Mouse (Mus musculus) fat pad, adult 2 months (tissue): ENCODE results near the gene Ppp1r35.

Experiments
- DNase-seq: peaks from one replicate; pipeline ENCODE4 v3.0.0-alpha.2; 2011; ENCODE audit warnings: low read depth, low spot score; ENCODE audit errors: extremely low read depth

Gene Ppp1r35

DNA sequence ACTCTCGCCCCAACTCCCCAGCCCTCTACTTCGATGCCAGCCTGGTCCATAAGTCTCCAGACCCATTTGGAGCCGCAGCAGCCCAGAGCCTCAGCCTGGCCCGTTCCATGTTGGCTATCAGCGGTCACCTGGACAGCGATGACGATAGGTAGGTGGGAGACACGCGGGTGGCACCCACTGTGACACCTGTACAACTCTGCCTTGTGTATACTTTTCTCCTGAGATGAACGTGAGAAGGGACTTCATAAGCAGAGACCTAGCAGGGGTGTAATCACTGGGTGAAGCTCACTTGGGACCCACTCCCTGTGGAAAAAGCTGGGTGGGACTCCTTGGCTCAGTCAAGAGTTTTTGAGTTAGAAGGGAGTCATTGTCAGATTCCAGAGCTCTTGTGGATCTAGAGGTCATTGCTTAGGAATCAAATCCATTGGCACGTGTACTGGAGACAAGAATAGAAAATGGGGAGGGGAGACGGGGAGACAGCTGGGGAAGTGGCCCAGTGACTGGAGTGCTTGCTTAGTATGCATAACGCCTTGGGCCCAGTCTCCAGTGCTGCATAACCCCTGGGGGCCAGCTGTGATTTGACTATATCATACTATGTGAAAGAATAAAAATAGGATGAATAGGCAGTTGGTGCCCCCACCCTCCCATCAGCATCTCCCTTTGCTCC is 27.3 kb upstream of the Ppp1r35 start:
- DNase-seq: no peak

DNA sequence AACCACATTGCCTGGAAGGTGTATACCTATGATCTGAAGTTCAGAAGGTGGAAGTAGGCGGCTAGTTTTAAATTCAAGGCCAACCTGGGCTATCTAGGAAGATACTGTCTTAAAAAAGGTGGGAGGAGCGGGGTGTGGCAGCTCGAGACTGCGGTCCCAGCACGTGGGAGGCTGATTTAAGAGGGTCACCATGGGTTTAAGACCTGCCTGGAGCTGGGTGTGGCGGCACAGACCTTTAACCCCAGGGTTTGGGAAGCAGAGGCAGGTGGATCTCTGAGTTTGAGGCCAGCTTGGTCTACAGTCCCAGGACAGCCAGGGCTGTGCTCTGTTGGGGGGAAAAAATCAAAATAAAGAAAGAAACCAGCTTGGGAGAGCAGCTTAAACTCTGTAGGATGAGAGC is 26.7 kb upstream of the Ppp1r35 start:
- DNase-seq: no peak

DNA sequence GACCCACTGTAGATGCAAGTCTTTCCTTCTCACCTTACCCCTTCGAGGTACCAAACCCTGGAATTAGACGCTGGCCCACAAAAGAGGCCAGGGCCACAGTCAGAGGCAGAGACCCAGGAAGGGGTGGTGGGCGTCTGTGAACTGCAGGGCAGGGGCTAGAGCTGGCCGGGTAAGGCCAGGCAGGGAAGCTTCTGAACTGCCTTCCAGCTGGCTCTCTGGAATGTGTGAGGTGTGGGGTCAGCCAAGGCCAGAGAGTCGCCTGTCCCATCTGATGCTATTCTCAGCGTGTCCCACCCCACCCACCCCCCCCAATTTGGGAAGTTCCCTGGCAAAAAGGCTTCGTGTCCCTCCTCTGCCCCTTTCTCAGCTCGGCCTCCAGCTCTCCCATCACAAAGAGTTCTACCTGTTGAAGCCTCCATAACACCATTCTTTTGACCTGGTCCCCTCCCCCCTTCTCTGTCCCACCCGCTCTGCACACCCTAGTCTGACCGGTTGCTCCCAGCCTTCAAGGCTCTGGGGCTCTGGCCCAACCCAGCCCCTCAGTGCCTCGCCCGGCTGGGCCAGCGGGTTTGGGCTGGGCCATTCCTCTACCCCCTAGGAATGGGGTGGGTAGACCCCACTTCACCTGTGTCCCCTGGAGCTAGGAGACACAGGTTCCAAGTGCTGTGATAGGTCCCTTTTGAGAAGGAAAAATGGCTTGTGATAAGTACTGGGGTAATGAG is 25.4 kb upstream of the Ppp1r35 start:
- no peak for DNase-seq

DNA sequence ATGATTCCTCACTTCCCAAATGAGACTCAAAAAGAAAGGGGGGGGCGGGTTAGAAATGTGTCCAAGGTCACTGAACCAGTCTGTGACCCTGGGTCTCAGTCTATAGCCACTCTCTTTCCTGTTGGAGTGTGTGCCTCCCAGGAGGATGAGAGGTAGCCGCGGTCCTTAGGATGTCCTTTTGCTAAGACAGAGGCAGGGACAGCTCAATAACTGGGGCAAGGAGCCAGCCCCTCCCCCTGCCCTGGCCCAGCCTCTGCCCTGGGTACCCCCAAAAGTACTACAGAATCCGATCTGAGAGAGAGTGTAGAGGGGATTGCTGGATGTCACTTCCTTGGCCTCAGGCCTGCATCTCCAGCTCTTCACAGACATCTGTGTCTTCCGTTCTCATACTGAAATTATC is 23.2 kb upstream of the Ppp1r35 start:
- DNase-seq: no peak

DNA sequence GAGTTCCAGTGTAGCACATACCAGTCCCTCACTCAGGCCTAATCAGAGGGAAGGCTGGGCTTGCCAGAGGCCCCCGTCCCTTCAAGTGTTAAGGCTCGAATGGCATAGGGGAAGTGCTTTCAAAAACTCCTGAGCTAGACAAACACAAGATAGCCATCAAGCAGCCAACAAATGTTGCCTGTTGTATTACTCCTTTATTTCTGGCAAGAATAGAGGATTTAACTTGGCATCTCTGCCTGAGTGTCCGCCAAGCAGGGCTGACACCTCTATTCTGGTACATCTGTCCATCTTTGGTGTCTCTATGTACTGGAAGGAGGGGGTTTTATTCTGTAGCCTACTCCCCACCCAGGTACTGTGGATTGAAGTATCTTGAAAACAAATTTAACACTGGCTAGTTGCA is 22.5 kb upstream of the Ppp1r35 start:
- no peak for DNase-seq

DNA sequence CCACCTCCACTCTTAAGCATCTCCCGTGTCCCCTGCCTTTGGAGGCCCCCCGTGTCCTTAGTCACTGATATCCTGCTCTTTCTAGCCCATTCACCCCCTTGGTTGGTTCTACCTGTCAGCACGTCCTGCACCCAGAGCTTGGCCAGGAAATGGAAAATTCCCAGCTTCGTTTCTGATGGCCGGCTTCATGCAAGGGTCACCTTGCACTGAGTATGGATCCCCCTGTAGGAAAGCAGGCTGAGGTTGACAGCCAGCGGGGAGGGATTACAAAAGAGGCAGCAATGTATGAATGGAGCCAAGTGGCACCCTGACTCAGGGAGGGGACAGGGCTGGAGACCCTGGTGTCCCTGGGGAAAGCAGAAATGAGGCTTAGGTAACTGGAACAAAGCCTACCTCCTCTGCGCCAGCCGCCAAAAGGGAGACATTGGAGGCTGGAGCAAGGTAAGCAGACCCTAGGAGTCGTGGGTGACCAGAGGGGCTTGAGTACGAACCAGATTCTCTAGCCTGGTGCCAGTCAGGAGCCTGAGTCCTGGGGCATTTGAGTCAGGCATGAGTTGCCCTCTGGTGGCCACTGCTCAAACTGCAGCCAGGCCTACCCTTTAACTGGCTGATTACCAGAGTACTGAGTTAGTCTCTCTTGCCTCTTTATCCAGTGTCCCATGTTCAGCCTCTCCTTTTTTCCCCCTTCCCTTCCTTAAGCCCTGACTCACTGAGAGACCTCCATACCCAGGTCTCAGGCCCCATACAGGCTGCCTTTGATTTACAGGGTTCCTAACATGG is 21.6 kb upstream of the Ppp1r35 start:
- DNase-seq: no peak

DNA sequence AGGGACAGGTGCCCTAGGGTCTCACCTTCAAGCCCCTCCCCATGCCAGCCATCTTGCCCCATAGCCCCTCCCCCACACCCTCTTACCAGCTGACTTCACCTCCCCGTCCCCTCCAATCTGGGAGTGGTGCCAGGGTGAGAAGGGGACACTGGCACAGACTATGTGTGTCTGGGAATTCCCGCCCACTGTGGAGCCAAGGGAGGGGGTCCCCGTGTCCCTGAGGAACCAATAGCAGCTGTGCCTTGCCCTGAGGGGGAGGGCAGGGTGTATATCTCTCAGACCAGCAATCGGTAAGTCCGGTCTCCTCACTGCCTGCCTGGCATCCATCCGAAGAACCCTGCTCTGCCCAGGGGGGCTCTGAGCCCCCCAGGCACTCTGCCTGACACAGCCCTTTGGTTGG is 20.8 kb upstream of the Ppp1r35 start:
- DNase-seq: no peak

DNA sequence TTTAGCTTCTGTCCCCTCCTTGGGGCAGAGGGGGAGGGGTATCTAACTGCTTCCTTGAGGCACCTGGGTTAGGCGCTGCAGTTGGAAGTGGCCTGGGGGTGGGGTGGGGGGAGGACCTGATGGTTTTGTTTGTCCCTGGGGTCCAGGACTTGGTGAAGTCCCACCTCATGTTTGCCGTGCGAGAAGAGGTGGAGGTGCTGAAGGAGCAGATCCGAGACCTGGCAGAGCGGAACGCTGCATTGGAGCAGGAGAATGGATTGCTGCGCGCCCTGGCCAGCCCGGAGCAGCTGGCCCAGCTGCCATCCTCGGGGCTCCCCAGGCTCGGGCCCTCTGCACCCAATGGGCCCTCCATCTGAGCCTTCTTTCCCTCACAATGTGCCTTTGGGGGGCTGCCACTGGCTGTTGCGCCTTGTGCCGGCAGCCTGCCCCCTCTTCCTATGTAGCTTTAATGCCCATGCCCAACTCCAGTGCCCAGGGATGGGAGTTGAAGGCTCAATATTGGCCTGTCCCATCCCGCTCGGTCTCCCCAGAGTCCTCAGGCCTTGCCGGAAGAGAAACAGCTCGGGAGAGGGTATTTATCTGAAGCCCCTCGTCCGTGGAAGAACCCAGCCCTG is 19.6 kb upstream of the Ppp1r35 start:
- DNase-seq: no peak

DNA sequence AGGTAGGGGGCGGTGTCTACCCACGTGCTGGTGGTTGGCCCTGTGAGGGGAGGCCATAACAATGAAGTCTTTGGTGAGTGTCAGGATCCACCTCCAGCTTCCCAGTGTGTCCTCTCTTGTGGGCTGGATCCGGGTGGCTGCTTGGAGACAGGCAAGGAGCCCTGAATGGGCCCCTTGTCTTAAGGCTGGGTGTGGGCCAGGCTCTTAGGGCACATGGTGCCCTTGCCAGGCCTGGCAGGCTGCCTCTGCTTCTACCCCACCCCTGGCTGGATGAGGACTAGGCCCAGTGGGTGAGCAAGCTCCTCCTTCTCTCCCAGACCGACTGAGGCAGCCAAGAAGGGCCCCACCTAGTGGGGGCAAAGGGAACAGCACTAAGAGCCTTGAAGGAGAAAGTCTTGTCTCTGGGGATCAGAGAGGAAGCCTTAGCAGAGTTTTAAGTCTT is 18.7 kb upstream of the Ppp1r35 start:
- peak; percentile 83 for DNase-seq

DNA sequence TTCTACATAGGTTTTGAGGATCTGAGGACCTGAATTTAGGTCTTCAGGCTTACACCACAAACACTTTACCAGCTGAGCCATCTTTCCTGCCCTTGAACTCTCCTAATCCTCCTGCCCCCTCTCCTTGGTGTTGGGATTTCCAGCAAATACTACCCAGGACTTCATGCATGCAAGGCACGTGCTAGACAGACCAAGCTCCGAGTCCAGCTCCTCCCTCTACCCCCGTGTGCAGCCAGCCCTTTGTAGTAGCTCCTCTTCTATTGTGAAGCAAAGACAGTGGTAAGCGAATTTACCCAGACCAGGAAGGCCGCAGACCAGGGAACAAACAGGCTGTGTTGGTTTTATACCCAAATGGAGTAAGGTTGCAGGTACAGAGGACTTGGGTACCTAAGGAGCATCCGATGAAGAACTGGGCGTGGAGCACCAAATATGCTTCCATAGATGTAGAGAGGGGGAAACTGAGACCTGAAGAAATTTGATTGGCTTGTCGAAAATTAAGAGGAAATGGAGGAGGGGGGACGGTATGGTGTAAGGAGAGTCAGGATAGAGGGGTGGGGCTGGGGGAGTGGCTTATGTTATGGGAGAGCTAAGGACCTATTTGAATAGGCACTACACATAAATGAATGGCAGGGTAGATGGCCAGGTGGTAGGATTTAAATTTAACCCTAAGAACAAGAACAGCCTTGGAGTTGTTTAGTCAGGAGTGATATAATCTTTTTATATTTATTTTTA is 13.9 kb upstream of the Ppp1r35 start:
- DNase-seq: no peak

DNA sequence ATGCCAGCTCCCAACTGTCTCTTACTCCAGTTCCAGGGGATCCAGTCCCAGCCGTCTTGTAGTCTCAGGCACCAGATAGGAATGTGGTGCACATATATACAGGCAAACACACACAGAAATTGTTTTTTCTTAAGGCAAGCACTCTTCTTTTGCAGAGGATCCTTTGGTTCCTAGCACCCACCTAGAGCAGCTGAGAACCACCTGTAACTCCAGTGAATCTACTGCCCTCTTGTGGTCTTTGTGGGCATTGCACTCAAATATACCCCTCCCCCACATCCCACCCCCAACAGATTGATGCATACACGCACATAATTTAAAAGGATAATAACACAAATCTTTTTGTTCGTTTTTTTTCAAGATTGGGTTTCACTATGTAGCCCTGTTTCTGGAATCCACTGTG is 12.4 kb upstream of the Ppp1r35 start:
- DNase-seq: no peak

DNA sequence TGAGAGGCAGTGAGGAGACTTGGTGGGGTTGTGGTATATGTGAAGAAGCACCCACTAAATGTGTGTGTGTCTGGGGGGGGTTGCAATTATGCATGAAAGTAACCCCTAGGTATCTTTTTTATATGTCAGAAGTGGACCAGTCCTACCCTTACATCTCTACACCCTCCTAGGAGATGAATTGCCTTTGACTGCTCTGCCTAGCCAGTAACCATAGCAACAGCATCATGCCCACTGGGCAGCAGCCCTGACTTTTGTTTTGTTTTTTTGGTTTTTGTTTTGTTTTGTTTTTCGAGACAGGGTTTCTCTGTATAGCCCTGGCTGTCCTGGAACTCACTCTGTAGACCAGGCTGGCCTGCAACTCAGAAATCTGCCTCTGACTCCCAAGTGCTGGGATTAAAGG is 10.2 kb upstream of the Ppp1r35 start:
- DNase-seq: no peak

DNA sequence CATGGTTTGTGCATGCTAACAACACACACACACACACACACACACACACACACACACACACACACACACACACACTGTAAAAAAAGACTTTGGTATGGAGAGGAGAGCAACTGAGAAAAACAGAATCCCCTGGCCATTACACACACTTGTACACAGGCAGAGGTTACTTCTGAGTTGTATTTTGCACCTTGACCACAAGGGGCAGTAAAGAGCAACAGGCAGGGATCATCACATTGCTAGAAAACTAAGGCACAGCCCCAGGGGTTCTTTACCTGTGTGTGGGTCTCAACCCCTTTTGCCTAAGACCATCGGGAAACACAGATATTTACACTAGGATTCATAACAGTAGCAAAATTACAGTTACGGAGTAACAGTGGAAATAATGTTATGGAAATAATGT is 7.9 kb upstream of the Ppp1r35 start:
- DNase-seq: no peak

DNA sequence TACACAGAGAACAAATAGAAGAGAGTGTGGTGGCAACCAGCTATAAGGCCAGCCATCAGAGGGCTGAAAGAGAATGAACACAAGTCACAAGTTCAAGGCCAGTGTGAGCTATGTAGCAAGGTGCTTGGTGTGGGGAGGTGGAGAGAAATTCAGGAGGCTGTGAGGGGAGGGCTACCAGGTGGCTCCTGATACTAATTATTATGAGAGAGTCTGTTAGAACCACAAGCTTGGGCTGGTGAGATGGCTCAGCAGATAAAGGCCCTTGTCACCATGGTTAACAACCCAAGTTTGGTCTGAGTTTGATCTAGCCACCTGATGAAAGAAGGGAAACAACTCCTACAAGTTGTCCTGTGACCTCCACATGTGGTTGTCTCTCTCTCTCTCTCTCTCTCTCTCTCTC is 5.9 kb upstream of the Ppp1r35 start:
- DNase-seq: no peak

DNA sequence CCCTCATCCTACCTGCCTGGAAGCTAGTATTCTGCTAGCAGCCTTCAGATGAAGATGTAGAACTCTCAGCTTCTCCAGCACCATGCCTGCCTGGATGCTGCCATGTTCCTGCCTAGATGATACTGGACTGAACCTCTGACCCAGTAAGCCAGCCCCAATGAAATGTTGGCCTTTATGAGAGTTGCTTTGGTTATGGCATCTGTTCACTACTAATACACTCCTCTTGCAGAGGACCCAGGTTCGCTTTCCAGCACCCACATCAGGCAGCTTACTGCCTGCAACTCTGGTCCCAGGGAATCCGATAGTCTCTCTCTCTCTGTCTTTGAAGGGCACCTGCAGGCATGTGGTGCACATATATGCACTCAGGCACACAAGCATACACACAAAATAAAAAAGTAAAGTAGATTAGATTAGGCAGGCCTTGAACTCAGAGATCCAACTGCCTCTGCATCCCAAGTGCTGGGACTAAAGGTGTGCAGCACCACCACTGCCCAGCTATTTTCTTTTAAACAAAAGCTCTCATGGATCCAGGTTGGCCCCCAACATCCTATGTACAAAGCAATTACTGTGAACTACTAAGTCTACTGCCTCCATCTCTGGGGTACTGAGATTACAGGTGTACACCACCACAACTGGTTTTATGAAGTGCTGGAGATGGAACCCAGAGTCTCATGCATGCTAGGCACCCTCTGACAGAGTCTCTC is 2.9 kb upstream of the Ppp1r35 start:
- DNase-seq: no peak

DNA sequence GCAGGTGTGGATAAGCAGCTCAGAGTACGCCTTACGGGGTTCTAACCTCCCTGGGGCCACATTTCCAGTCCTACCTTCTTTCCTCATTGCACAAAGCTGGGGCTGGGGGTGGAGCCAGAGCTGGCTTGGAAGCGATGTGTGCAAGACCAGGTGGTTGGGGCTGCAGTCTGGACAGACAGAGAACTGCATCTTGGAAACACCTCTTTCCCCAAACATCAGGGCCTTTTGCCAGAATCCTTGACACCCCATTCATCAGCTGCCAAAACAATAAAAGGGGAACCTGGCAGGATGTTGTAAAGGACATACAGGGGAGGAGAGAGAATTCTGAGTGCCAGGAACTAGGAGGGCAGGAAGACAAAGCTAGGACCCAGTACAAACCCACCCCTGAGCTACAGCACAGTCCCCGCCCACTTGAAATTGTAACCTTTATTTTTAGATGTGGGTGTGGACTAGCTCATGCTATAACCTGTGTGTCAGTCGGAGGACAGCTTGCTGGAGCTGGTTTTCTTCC is 2.2 kb upstream of the Ppp1r35 start:
- DNase-seq: peak; percentile 85

DNA sequence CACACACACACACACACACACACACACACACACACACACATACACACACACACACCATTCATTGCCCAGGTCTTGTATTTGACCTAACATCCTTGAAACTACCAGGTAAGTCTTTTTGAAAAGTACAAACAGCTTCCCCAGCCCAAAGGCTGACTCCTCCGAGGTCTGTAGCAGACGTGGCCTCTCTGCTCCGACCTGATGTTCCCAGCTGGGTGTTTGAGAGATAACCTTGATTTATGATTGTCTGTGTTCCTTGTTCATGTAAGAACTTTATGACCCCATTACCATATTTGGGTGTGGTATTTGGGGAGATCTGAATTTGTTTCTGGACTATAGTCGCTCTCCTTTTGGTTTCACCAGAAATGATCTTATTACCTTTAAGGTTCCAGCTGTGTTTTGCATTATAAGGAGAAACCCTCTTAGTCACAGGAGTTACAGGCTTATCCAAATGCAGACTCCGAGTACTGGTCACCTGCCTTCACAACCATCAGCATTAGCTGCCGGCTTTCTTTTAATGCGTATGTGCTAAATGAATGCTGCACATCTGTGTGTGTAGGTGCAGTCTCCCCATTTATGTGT is 1.3 kb upstream of the Ppp1r35 start:
- DNase-seq: no peak

DNA sequence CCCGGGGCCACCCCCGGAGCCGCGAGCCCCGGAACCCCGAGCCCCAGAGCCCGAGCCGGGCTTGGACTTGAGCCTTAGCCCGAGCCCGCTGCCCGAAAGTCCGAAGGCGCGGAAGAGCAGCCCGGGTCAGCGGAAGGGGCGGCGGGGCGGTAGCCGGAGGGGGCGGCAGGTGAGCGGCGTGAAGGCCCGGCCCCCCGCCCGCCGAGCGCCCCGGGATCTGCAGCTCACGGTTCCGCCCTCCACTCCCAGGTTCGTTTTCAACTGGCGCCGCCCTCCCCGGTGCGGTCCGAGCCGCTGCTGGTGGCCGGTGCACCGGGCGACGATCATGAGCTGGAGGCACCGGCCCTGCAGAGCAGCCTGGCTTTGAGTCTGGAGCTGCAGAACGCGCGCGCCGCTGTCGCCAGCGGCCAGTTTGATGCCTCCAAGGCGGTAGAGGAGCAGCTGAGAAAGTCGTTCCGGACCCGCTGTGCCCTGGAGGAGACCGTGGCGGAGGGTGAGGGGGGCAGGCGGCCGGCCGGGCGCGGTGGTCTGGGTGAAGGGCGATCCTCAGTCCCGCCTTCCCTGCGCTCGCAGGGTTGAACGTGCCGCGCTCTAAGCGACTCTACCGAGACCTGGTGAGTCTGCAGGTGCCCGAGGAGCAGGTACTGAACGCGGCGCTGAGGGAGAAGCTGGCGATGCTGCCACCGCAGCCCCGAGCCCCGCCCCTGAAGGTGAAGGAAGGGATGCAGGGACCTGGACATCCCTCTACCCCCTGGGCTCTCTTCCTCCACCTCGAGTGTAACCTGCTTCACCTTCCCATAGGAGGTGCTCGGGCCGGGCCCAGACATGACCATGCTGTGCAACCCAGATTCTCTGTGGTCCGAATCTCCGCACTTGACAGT is 644 bp downstream of the Ppp1r35 start:
- no peak for DNase-seq

DNA sequence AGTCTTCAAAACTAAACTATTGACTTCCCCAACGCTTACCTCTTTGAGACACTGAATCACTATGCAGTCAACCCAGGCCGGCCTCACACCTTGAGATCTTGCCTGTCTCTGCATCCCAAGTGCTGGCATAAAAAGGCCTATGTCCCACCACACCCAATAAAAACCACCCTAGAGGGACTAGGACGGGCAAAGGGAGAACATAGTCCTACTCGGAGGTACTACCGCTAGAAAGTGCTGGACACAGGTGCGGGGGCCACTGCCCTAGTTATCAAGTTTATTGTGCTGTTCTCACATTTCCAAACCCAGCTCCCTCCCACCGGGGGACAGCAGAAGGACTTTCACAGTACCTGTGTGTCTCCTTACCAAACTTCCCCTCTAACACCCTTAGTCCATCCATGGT is 3.0 kb downstream of the Ppp1r35 start:
- DNase-seq: no peak
